Mouse (Mus musculus) layer of hippocampus, adult 9-10 months (tissue): ENCODE results near the gene Spata18.

ENCODE experiments used
- DNase-seq: peaks from one replicate; pipeline ENCODE4 v3.0.0; 2022; ENCODE audit warnings: low spot score

Gene Spata18

DNA sequence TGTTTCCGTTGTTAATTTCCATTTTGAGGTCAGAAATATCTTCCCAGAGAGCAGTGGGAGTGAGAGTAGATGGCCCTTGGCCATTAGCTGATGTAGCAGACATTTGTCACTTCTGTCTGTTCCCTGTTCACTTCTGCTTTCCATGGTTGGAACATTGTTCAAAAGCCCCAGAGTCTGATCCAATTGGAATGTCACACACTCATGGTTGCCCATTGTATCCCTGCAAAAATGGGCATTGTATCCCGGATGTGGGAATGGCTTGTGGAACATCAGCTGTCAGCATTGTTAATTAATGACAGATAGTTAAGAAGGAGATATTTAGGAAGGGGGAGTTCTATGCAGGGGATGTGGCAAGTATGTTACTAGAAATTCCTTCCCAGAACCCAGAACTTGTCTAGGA is 65.8 kb downstream of the Spata18 start:
- DNase-seq: no peak

DNA sequence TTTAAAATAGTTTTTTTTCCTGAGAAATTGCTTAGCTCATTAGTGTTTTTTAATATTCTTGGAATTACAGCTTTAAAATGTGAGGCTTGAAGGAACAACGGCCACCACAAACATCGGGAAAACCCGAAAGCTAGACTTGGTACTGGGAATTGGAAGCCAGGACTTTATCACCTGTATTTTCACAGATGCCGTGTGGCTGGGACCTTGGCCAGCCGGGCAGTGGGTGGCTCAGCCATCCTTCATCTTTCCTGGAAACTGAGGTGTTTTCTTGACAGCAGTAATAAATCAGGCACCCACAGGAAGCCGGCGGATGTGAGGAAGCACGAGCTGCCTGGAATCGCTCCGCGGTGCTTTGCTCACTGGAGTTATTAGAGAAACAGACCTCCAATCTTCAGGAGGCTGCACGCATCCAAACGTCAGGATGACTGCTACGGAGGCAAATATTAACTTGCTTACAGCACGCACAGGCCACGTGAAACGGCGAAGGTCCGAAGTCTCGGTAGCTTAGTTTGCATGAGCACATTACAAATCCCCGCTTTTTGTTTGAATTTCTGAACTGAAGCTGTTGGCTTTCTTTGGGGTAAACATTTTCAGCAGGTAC is 70.6 kb downstream of the Spata18 start:
- DNase-seq: no peak

DNA sequence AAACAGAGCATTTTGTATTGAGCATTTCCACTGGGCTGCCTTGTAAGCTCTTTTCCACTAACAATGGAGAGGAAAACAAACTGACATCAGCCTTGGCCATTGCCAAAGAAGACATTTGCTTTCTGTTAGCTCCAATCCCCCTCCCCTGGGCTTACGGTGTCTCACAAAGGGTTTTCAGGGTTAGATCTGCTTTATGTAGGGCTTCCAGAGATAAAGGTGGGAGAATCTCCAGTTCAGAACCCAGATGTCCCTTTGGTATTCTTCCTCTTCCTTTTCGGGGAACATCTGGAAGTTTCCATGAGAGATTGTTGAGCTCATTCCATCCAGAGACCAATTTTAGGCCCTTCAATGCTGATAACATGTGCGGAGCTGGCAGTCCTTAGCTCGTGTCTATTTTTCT is 74.8 kb downstream of the Spata18 start:
- DNase-seq: no peak

DNA sequence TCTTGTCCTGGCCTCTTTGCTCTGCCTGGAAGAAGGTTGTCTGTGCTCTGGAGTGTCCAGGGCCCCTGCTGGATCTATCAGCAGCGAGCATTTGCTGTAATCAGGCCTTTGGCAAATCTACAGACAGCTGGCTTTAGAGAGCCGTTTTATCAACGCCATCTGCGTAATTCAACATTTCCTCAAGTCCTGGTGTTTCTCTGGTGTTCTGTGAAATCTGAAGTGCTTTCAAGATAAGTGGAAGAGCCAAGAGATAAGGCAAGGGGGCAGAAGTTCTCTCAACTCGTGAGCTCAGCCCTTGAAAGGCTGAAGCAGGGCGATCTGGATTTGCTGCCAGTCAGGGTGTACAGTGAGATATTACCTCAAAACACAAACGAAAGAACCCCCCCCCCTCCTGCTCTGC is 77.5 kb downstream of the Spata18 start:
- no peak for DNase-seq
